Mouse (Mus musculus): Measurements from ENCODE around the gene Crcp.

Gene Crcp

GRCm38 (mm10) chr5:130101724-130102123 lies 72.6 kb downstream of the Crcp start:
- DNase-seq, result no peak

- DNase-seq, result no peak
Measured at GRCm38 (mm10) chr5:130109348-130109747, 80.3 kb downstream of the Crcp start.
